Mouse (Mus musculus): ENCODE measurements around the gene Tufm. TPM values are rescaled to one million over a fixed set of nuclear protein-coding genes. Genes with fewer than 3 reads are reported as not detected.

Tufm gene
- total and polyA plus RNA-seq, 2 experiments from 2014 or later, result 86.2 to 101 TPM

DNA sequence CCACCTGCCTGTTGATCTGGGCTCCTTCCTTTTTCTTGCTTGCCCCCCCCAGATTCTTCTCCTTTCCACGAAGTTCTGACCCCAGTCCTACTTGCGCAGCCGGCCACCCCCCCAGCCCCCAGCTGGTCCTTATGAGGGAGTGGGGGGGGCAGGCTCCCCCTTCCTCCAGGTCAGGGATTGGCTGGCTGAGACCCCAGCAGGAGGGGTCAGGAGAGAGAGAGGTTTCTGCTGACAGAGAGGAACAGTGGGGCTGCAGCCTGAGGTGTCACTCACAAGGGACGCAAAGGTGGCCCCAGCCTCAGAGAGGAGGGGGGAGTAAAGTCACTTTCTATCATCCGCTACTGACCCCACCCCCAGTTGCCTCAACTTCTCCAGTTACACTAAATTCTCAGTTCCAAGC lies 24.2 kb upstream of the Tufm start, which contains the start of gene Atp2a1:
Gene Atp2a1, minus strand, starts transcription at position 105 of the 400 bp plus-strand sequence.
- WGBS, result 54% methylated on average over 5 of the region's 5 CpGs
- H3K9ac ChIP-seq (replicated peaks; ENCODE audit: low read length, poor library complexity, severe bottlenecking), result 0 out of 2 replicates have a peak within 1 kb of the TSS, but pooled peaks have one; percentile 8

DNA sequence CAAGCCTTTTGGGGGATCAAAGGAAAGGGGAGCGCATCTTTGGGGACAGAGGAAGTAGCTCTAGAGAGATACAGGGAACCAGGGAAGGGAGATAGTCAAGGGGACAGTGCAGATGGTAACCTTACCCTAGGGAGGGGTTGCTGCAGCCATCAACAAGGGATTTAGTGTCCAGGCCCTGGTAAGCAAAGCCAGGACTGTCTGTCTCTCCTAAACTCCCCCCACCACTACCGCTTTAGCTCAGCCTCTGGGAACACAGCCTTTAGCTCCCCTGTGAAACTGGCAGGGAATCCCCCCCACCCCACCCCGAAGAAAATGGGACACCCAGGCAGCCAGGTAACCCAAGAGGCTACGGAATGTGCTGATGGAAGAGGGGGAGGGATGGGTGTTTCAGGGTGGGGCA lies 23.6 kb upstream of the Tufm start:
- Histone ChIP-seq H3K9ac (replicated peaks; ENCODE audit: low read length, poor library complexity, severe bottlenecking) (no peak overlapping the region), H3K4me2 (ENCODE audit: low read depth, low read length, poor library complexity, severe bottlenecking) (no peak overlapping the region), H3K36me3 (ENCODE audit: insufficient read depth, low read length) (peaks cover 24% of the 10 kb centered on the region), H3K9me3 (ENCODE audit: low read length) (no peaks in the 10 kb centered on the region), H3K4me3 (ENCODE audit: low read depth, low read length) (no peak overlapping the region), H3K4me1 (ENCODE audit: insufficient read depth, low read length) (no peaks in the 10 kb centered on the region), H3K27me3 (ENCODE audit: insufficient read depth, low read length) (no peaks in the 10 kb centered on the region), H3K27ac (ENCODE audit: low read depth, low read length) (no peak overlapping the region)
- ATAC-seq (ENCODE audit: low FRiP score) (no peak), DNase-seq (ENCODE audit: low spot score) (no peak)
- TF ChIP-seq CTCF (IDR thresholded peaks at IDR 0.05), result no peak
- 69% methylated on average over 4 of the region's 4 CpGs for WGBS

More for the DNA sequence above, 24.2 kb upstream of the Tufm start, which contains the start of gene Atp2a1:
- Histone ChIP-seq H3K9me3 (ENCODE audit: low read length) (no peaks in the 10 kb centered on the region), H3K4me2 (ENCODE audit: low read depth, low read length, poor library complexity, severe bottlenecking) (no peak within 1 kb of the TSS), H3K4me1 (ENCODE audit: insufficient read depth, low read length) (no peaks in the 10 kb centered on the region), H3K4me3 (ENCODE audit: low read depth, low read length) (no peak within 1 kb of the TSS), H3K27me3 (ENCODE audit: insufficient read depth, low read length) (no peaks in the 10 kb centered on the region), H3K36me3 (ENCODE audit: insufficient read depth, low read length) (peaks cover 20% of the 10 kb centered on the region), H3K27ac (ENCODE audit: low read depth, low read length) (no peak within 1 kb of the TSS)
- DNase-seq (ENCODE audit: low spot score), result no peak
- no peak for ATAC-seq (ENCODE audit: low FRiP score)
- TF ChIP-seq CTCF (IDR thresholded peaks at IDR 0.05), result no peak

DNA sequence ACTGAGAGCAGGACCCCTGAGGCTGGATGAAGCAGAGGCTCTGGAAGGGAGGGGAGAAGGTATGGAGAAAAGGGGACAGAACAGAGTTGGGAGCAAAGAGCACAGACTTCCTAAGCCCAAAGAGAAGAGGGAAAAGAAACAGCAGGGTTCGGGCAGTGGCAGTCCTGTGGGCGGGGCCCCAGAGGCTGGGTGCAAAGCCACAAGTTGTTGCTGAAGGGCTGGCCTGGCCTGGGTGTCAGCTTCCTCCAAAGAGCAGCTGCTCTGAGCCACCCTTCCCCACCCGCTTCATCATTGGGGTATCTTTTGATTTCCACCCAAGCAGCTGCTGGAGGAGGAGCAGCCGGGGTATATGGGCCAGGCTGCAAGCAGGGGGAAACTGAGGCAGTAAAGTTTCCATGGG lies 23.0 kb upstream of the Tufm start:
- H3K4me2 ChIP-seq (ENCODE audit: low read depth, low read length, poor library complexity, severe bottlenecking), result no peak overlapping the region
- no peaks in the 10 kb centered on the region for H3K9me3 ChIP-seq (ENCODE audit: low read length)
- H3K27ac ChIP-seq (ENCODE audit: low read depth, low read length), result no peak overlapping the region
- H3K9ac ChIP-seq (replicated peaks; ENCODE audit: low read length, poor library complexity, severe bottlenecking), result no peak overlapping the region
- ATAC-seq (ENCODE audit: low FRiP score) (no peak), DNase-seq (ENCODE audit: low spot score) (no peak)
- WGBS, result 62% methylated on average over 4 of the region's 4 CpGs
- no peak for TF ChIP-seq CTCF (IDR thresholded peaks at IDR 0.05)
- no peaks in the 10 kb centered on the region for H3K4me1 ChIP-seq (ENCODE audit: insufficient read depth, low read length)
- no peaks in the 10 kb centered on the region for H3K27me3 ChIP-seq (ENCODE audit: insufficient read depth, low read length)
- H3K4me3 ChIP-seq (ENCODE audit: low read depth, low read length), result no peak overlapping the region
- peaks cover 29% of the 10 kb centered on the region for H3K36me3 ChIP-seq (ENCODE audit: insufficient read depth, low read length)

DNA sequence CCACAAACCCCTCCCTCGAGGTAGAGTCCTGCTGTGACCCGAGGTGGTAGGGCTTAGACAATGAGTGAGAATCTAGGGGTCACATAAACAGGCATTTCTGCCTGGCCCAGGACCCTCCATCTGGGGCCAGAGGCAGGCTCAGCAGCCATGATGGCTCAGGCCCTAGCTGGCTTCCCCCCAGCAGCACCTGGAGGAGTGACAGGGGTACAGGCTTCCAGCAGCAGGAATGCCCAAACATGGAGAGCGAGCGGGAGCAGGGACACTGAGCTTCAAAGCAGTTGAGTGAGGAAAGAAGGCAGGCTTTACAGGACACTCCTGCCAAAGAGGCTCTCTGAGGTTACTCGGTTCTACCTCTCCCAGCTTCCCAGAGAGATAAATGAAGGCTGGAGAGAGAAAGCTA lies 22.3 kb upstream of the Tufm start:
- H3K4me2 ChIP-seq (ENCODE audit: low read depth, low read length, poor library complexity, severe bottlenecking), result no peak overlapping the region
- peaks cover 36% of the 10 kb centered on the region for H3K36me3 ChIP-seq (ENCODE audit: insufficient read depth, low read length)
- DNase-seq (ENCODE audit: low spot score), result no peak
- H3K9me3 ChIP-seq (ENCODE audit: low read length), result no peaks in the 10 kb centered on the region
- no peak overlapping the region for H3K4me3 ChIP-seq (ENCODE audit: low read depth, low read length)
- 45% methylated on average over 5 of the region's 5 CpGs for WGBS
- no peak for TF ChIP-seq CTCF (IDR thresholded peaks at IDR 0.05)
- H3K4me1 ChIP-seq (ENCODE audit: insufficient read depth, low read length), result no peaks in the 10 kb centered on the region
- ATAC-seq (ENCODE audit: low FRiP score), result no peak
- no peak overlapping the region for H3K9ac ChIP-seq (replicated peaks; ENCODE audit: low read length, poor library complexity, severe bottlenecking)
- no peak overlapping the region for H3K27ac ChIP-seq (ENCODE audit: low read depth, low read length)
- no peaks in the 10 kb centered on the region for H3K27me3 ChIP-seq (ENCODE audit: insufficient read depth, low read length)

DNA sequence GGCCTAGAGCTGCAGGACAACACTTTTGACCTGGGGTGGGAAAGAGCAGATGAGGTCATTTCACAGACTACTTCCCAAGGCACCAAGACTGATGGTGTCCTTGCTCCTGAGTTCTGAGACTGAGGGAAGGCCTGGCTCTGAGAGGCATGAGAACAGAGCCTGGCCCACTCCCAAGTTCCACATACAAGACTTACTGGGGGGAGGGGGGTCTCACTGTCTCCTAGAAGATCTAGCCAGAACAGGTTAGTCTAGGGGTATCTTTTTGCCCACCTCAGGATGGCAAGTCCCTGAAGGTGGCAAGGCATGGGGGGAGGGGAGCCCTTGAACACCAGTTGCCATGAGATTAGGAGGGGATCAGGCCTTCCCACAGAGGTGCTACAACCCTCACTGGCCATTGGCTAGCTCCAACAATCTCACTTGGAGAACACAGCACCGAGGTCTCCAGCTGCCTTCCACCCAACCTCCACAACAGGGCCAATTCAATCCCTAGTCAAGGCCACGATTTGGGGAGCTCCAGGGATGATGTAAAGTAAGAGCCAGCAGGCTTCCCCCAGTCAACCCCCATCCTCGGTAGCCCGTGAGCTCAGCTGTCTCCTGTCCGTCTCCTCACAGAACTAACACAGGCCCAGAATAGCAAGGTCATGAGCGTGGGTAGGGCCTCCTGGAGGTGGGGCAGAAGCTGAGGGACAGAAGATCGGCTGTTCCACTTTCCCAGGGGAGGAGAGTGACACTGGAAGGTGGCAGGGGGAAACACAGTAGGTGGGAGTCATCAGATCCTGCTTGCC lies 21.7 kb upstream of the Tufm start:
- TF ChIP-seq CTCF (IDR thresholded peaks at IDR 0.05), result no peak
- Histone ChIP-seq H3K9ac (replicated peaks; ENCODE audit: low read length, poor library complexity, severe bottlenecking) (no peak overlapping the region), H3K36me3 (ENCODE audit: insufficient read depth, low read length) (peaks cover 41% of the 10 kb centered on the region), H3K27me3 (ENCODE audit: insufficient read depth, low read length) (no peaks in the 10 kb centered on the region), H3K4me3 (ENCODE audit: low read depth, low read length) (no peak overlapping the region), H3K4me1 (ENCODE audit: insufficient read depth, low read length) (no peaks in the 10 kb centered on the region), H3K4me2 (ENCODE audit: low read depth, low read length, poor library complexity, severe bottlenecking) (no peak overlapping the region), H3K9me3 (ENCODE audit: low read length) (no peaks in the 10 kb centered on the region), H3K27ac (ENCODE audit: low read depth, low read length) (no peak overlapping the region)
- DNase-seq (ENCODE audit: low spot score) (no peak), ATAC-seq (ENCODE audit: low FRiP score) (no peak)
- WGBS, result 54% methylated on average over 7 of the region's 7 CpGs

DNA sequence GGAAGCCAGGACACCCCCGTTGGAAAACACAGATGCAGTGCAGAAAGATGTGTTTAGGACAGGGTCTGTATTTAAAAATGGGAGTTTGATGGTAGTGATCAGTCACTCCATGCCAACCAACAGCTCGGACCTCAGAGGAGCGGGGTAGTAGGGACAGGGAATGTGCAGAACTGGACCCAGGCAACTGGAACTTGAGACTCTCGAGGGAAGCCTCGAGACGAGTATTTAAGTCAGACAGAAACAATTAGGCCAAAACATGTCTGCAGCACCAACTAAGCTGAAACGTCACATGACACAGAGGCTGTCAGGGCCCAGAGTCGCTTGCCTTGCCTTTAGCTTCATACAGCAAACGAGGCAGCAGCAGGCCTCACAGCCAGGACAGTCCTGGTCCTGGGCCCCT lies 21.0 kb upstream of the Tufm start:
- no peak overlapping the region for H3K4me3 ChIP-seq (ENCODE audit: low read depth, low read length)
- WGBS, result 78% methylated on average over 9 of the region's 9 CpGs

More for the DNA sequence above, 21.0 kb upstream of the Tufm start:
- ATAC-seq (ENCODE audit: low FRiP score) (no peak), DNase-seq (ENCODE audit: low spot score) (no peak)
- Histone ChIP-seq H3K4me2 (ENCODE audit: low read depth, low read length, poor library complexity, severe bottlenecking) (no peak overlapping the region), H3K27ac (ENCODE audit: low read depth, low read length) (no peak overlapping the region), H3K9ac (replicated peaks; ENCODE audit: low read length, poor library complexity, severe bottlenecking) (no peak overlapping the region), H3K4me1 (ENCODE audit: insufficient read depth, low read length) (no peaks in the 10 kb centered on the region), H3K27me3 (ENCODE audit: insufficient read depth, low read length) (no peaks in the 10 kb centered on the region), H3K36me3 (ENCODE audit: insufficient read depth, low read length) (peaks cover 46% of the 10 kb centered on the region), H3K9me3 (ENCODE audit: low read length) (no peaks in the 10 kb centered on the region)
- TF ChIP-seq CTCF (IDR thresholded peaks at IDR 0.05), result no peak

Measured in midbrain, postnatal 0 days (tissue).